Mouse (Mus musculus) left cerebral cortex, postnatal 36 days (tissue): ENCODE measurements around the gene Desi1. TPM values are rescaled to one million over a fixed set of nuclear protein-coding genes. Genes with fewer than 3 reads are reported as not detected.
"Not testable (repeated sequence)": the region's sequence is repeated elsewhere in the genome, so short reads cannot be mapped to it uniquely, and the experiment has no call there.

Experiments
- DNase-seq, 2 experiments: peaks; one replicate each; pipeline ENCODE4 v3.0.0; 2021 to 2022; ENCODE audit warnings: low spot score in 2 of 2, mixed read lengths in 1 of 2
- intact Hi-C: fragments of 180-260 bp; cut with DNase I; formaldehyde crosslinking; loops from one replicate; pipeline ENCODE4 v1.15.1; 2025
- total RNA-seq, 2 experiments: library from RNA; stranded (reverse); gene quantifications; 2 replicates each; pipeline ENCODE4 v1.2.3; 2021

Gene Desi1
- total RNA-seq, 2 experiments from 2014 or later = 103 to 118 TPM

DNA sequence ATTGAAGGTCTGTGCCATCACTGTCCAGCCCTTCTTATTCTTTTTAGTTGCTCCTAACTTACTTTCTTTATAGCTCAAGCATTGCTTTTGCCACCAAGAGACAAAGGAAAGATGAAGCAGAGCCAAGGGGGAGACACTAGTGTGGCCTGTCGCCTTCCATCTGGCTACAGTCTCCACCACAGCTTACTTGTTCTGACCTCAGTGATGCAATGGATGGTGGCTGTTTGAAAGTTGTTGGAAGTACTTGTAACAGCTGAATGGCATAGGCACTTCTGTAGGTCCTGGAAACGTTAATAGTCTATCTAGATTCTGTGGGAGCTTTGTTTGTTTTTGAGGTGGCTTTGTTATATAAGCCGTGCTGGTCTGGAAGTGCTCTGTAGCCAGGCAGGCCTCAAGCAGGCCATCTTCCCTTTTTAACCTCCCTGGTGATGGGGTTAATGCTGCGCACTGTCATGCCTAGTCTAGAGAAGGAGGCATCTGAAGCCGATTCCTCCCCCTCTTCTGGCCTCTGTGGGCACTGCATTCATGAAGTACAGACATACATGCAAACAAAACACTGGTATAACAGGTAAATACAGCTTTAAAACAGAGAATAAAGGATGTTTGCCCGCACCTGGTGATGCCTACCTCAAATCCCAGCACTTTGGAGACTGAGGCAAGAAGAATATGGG lies 9.6 kb downstream of the Desi1 start:
- intact Hi-C loops = no loop called here

DNA sequence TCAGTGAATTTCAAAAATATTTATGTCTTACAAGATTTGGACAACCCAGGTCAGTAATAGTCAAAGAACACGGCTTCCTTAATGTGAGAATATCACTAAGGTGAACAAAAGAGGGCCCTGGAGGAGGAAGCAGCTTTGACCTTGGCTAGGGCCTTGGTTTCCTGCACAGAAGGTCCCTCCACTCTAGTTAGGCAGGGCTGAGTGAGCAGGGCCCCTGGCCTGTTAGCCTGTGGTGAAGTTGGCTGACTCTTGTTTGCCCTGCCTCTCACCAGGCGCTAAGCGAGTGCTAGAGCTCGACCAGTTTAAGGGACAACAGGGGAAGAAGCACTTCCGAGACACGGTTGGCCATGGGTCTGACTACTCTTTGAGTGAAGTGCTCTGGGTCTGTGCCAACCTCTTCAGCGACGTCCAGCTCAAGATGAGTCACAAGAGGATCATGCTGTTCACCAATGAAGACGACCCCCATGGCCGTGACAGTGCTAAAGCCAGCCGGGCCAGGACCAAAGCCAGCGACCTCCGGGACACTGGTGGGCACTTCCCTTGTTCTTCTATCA lies 11.1 kb downstream of the Desi1 start:
- no peak for DNase-seq
- intact Hi-C loops = no loop called here

More for the DNA sequence above, 9.6 kb downstream of the Desi1 start:
- DNase-seq = no peak

DNA sequence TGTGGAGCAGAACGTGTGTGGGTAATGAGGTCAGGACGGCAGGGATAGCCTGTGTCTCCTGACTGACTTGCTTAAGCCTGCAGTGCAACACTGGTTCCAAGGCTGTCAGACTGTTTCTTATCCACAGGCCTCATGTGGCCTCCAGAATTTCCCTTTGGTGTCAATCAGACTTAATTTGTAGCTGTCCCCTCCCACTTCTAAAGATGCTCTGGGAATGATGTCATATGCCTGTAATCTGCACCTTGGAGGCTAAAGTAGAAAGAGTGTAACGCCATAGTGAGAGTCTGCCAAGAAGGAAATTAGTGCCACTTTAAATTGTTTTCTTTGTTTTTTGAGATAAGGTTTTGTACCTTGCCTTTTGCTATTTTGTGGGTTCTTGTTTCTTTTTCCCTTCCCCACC lies 14.4 kb downstream of the Desi1 start:
- no peak for DNase-seq
- intact Hi-C loops = no loop called here

DNA sequence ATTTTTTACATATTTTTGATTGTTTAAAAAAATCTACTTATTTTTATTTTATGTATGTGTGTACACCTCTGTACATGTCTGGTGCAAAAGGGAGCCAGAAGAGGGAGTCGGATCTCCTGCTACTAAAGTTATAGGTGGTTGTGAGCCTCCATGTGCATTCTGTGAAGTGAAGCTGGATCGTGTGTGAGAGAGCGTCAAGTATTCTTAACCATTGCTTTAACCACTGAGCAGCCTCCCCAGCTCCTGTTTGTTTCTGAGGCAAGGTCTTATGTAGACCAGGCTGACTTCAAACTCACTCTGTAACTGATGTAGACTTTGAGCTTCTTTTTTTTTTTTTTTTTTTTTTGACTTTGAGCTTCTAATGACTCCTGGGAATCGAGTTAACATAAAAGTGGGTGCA lies 16.2 kb downstream of the Desi1 start:
- intact Hi-C loops = no loop called here
- DNase-seq = no peak

DNA sequence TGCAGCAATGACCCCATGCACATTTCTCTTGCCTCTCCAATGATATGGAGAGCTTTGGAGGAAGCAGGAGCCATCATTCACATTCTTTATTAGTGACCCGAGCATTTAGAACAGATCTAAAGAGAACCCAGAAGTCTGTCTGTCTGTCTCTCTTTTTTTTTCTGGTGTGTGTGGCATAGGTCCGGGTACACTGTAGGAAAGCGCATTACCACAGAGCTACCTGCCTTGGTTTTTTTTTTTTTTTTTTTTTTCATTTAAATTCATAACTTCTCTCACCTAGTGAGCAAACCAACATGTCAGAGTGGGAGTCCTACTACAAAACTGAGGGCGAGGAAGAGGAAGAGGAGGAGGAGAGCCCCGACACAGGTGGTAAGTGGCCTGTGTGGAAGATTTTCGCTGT lies 16.8 kb downstream of the Desi1 start:
- intact Hi-C loops = no loop called here

DNA sequence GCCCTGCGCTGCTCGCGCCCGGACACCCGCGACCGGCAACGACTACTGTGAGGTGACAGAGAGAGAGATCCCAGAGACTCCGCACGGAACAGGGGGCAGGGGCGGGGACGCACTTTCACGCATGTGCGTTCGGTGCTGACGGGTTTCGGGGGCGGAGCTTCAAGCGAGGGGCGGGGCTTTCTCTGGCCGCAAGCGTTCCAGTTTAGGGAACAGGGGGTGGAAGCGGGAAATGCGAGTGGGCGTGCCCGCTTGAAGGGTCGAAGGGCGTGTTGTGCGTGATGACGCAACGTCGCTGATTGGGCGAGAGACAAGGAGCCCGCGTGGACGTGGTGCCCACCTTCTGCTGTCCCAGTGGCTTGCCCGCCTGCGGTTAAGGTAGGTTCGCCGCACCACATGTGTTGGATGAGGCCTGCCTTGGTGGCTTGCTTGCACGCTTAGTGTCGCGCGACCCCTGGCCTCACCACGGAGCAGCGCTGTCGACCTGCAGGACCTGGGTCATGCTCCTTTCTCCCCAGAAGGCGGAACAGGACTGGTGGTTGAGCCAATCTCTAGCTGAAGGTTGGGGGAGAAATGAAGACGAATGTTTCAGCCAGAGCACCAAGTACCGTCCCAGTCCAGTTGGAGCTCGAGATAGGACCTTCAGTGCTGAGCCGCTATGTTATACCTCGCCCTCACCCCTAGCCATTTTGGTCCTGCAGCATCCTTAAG lies 17.4 kb downstream of the Desi1 start:
- DNase-seq = peak; percentile 99
- intact Hi-C loops = no loop called here

More for the DNA sequence above, 16.8 kb downstream of the Desi1 start:
- DNase-seq = no peak

DNA sequence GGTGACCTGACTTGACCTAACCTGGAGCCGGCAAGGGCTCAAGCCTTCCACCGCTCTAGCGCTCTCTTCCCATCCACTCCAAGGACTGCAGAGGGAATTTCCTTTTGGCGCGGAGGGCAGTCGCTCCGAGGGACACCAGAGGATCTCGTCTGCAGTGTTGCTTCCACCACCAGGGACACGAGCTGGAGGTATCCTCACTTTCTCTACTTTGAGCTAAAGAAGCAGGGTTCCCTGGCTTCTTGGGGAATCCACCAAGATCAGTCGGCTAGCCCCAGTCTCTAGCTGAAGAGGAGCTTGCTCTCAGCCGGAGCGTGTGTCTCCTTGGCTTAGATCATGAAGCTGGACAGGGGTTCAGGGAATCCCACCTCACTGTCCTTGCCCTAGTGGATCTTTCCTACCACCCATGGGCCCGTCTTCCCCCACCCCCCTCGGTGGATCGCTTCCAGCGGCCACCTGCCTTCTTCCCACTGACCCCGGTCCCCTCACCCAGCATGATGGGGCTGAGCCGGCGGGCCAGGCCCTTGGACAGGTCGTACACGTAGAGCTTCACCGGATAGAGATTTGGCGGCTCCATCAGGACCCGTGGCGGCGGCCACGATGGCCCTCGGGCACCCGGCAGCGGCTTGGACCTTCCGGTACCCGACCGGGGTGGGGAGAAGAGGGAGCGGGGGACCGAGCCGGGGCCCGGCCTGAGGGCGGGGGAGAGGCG lies 18.1 kb downstream of the Desi1 start:
- peak; percentile 27 to 35 for DNase-seq
- intact Hi-C loops = no loop called here

DNA sequence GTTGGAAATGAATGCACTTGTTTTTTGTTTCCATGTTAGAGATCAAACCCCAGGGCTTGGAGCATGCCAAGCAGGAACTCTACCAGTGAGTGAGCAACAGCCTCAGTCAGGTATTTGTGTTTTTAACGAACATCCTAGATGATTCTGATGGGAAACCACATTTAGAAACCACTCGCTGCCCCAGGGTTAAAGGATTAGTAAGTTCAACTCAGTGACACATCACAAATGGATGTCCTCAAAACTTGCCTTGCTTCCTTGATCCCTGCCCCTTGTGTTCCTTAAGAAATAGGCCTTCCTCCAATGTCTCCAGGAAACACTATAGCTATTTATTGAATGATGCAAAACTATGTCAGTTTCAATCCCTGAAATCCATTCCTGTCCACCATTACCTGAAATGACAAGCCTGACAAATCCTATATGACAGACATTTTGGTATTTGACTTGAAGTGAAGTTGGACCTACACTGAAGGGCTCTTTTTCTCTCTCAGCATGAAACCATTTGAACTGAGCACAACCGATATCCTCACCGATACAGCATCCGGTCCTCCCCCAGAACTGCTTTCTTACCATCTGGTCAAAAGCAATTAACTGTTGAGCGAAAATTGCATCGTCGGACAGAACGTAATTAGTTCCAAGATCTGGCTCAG lies 18.8 kb downstream of the Desi1 start:
- intact Hi-C loops = no loop called here
- no peak for DNase-seq

DNA sequence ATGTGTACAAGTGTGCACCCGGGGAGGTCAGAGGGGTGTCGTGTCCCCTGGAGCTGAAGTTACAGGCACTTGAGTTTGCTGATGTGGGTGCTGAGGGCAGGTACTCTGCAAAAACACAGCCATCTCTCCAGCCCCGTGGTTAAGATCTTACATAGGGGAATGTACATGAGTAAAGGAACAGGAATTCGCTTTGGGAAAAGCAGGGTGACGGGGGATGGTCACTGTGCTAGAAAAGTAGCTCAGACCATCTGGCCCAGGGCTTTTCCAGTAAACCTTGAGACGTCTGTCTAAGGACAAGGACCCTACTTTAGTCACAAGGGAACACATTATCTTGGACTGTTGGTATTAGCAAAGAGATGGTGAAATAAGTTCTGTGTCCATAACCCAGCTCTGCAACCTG lies 21.7 kb downstream of the Desi1 start:
- intact Hi-C loops = no loop called here
- DNase-seq = no peak

DNA sequence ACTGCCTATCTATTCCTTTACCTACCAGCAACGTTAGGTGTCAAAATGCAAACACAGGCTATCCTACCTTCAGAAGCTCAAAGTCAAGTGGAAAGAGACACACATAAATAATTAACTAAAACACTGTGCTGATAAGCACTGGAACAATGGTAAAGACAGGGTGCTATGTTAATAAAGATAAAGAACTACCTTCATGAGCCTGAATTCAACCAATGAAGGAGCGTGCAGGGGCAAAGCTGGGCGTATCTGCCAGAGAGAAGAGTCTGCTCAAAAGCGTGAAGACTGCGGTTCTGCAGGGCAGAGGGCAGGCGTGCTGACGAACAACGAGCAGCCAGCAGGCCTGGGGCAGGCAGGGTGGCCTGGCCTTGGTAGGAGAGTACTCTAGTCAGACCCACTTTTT lies 29.4 kb downstream of the Desi1 start:
- no peak for DNase-seq
- intact Hi-C loops = no loop called here

DNA sequence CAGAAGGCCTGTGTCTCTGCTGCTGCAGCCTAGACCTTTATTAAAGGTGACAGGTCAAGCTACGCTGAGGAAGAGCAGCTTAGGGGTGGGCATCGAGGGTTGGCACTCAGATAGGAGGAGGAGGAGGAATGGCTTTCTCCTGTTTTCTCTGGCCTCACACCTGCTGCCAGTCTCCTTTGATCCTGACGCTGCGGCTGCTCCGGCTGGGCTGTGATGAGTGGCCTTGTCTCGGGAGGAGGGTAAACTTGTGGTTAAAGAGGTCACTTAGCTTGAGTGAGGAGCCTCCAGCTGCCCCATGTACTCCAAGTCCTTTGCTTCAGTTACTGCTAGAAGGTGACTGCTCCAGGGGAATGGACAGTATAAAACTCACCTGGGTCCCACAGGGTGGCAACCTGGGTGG lies 39.7 kb downstream of the Desi1 start:
- intact Hi-C loops = no loop called here
- no peak for DNase-seq

DNA sequence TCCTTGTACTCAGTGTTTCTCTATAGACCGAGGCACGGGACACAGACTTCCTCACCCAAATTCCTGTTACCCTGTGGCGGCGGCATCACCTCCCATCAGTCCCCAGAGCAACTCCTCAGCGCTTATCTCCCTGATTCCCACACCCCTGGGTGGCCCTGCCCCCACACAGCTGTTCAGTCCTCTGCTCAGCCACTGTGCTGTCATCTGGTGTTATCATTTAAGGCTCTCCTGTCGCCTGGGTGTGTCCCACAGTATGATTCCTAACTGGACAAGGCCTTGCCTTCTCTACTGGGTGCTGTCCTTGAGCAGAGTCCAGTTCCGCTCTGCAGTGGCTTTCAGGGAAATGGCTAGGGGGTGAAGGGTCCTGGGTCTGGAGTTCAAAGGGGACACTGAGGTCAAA lies 43.1 kb downstream of the Desi1 start:
- intact Hi-C loops = no loop called here
- DNase-seq = peak in 1 of 2 experiments; percentile 11

DNA sequence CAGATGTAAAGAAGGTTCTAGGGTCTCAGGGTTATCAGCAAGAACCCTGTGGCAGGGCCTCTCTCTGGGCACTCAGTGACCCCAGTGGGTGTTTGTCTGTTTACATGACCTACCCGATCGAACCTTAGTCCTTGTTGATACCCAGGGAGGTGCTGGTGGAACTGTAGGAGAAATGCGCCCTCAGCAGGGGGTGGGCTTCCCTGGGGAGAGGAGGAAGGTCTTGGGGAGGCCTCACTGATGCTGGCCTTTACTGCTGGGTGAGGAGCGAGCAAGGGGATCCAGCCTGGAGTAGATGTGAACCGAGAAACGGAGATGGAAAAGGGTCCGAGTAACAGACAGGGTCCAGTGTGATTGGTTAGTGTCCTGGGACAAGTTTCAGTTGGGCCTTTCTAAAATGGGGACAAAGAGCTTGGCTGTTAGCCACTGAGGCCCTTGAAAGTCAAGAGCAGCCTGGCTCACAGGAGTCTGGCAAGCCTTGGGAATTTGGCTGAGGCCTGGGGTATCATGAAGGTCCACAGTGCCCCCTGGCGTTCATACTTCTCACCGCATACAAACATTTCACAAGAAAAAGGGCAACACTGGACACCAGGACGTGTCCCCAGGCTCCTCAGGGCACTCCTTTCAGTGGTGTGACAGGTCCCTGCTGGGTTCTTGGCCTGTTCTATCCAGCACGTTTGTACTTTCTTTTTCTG lies 44.1 kb downstream of the Desi1 start:
- peak; percentile 72 to 83 for DNase-seq
- intact Hi-C loops = loop anchor here (2.0 kb wide), 1 partner anchor 29 kb away; the partner anchor contains the start of gene Pmm1

DNA sequence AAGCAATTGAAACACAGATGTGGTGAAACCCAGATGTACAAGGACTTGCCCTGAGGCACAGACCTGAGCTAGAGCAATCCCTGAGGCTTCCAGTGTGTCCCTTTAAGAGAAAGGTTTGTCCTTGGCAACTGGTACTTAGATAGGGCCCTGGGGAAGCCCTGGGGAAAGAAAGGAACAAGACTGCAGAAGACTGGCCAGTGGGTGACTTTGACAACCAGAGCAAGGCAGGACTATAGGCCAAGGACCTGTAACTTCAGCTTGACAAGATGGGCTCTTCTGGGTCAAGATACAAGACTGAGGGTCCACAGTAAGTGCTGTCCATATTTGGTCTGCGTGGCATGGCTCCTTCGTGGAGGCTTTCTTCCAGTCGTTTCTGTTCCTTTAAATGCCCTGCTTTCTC lies 46.0 kb downstream of the Desi1 start, which contains the start of gene Xrcc6:
Xrcc6 (plus strand) TSS at position 190 of the 400 bp plus-strand sequence.
- intact Hi-C loops = loop anchor here (2.0 kb wide), 1 partner anchor 27 kb away; the partner anchor contains the start of gene Pmm1
- DNase-seq = no peak

DNA sequence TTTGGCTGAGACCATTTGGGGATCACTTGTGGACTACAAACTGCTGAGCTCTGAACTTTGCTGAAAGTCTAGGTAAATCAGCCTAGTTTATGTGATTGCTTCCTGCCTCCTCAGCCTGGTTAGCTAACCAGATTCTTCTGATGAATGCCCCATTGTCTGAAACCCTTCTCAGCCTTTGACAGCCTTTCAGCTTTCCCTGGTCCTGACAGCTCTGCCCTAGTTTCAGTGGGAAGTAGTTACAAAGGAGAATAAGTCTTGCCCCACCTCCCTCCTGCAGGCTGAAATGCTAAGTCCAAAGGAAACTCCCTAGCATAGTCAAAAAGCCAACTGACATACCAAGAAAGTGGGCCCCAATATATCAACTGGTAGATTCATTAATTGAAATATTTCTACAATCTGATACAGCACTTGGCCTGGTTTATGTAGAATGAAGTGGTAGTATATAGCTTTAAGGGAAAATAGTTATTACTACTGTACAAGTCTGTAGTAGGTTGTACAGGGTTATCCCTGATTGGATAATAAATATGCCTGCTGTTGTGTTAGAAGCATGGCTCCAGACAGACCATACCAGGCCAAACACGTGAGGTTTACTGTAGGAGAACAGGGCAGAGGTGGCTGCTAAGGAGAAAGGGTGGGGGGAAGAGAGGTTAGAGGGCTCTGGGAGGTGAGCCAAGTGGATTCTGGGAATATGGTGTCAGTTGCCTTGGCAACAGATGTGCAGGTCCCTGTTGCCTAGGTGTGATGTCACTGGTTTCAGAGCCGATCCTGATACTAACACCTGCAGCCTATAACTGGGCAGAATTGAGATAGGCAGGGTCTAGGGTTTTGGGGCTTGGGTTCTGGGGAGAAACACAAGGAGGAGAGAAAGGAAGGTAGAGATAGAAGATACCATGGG lies 48.1 kb downstream of the Desi1 start:
- DNase-seq = no peak
- intact Hi-C loops = no loop called here

DNA sequence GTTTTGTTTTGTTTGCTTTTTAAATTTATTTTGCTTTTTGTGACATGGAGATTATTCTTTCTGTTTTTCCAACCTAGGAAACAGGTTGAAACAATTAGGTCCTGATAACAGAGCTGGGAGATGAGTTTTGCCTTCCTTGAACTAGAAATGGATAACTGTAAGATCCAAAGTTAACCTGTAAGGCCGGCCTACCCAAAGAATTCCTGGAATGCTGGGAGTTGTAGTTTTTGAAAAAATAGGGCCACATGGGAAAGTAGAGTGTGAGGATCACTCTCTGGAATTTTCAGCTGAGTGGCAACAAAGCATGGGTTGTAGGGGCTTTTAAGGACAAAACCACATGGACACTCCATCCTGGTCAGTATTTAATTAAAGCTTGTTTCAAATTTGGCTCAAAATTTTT lies 51.5 kb downstream of the Desi1 start:
- intact Hi-C loops = no loop called here
- no peak for DNase-seq

DNA sequence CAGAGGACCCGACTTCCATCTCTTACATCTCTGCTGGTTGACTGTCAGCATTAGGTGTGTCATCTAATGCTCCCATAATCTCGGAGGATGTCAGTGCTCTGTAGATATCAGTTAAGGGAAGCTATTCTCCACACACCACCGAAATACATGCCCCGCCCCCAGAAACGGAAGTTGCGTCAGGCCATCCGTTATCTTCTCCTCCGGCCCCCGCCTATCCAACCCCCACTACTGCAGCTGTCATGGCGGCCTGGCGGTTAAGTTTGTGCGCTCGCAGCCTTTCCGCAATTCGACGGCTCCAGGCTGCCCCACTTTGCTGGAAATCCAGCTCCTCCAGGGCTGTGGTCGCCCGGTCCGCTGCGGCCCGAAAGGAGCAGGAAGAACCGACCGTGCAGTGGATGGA lies 53.3 kb downstream of the Desi1 start, which contains the start of gene 1700029P11Rik:
1700029P11Rik (plus strand) TSS at position 220 of the 400 bp plus-strand sequence.
- no peak for DNase-seq
- intact Hi-C loops = no loop called here

DNA sequence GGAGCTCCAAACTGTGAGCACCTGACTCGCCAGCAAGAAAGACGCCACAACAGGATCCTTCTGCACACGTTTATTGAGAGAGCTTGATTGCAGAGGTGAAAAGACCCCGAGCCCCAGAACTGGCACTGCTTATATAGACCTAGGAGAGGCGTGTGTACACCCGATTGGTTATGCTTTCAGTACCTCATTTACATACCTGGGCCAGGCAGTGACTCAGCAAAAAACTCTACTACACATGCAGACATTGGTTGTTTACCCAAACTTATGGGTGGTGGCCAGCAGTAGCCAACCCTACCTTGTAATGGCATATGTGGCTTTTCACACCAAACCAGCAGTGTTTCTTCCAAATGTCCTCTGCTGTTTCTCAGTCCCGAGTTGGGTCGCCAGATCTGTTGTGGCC lies 58.5 kb downstream of the Desi1 start:
- intact Hi-C loops, DNase-seq: not testable (repeated sequence)
